ENCODE assay signal across 8 mouse cellular contexts in the genomic region with DNA sequence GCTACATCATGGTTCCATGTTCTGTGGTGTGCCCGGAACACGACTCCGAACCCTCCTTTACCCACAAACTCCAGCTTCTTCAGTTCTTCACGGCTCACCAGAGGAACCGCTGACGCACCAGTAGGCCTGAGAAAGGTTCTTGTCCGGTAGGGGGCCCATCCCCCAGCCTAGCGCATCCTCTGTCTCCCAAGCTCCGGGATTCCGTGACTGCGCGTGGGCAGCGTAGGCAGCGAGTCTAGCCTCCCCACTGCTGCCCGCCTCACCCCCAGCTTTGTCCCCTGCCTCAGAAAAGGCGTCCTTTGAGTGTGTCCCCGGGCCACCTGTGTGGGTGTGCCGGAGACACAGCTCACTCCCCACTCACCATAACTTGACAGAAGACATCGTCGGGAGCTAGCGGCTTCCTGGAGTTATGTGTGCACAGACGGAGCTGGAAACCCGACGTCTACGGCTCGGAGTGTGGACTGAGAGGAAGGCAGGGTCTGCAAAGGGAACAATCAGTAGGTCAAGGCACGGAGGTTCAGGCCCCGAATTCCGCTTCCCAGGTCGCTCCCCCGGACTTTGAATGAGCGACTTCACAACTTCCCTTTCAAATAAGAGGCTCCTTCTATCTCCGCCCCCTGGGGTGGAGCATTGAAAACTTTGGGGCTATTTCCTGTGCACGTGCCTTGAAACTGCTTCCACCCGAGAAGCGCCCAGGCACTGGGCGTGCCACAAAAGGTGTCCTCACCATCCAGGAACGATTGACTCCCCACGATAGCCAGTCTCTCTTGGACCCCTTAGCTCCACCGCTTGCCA. TPM values are rescaled to one million over a fixed set of nuclear protein-coding genes. Genes with fewer than 3 reads are reported as not detected.
DNase-seq lines count a peak whose midpoint lies in the region; ATAC-seq and TF ChIP-seq lines count a peak whose summit lies in the region.

A gene (minus strand): TSS at position 610 of the 795 bp plus-strand sequence.

- H3K9me3 ChIP-seq in intestine, embryonic 15.5 days = no peaks in the 10 kb centered on the region
- no peaks in the 10 kb centered on the region for H3K9me3 ChIP-seq in neural tube, embryonic 15.5 days (replicated peaks)

- no peaks in the 10 kb centered on the region for H3K36me3 ChIP-seq in intestine, embryonic 15.5 days
- H3K36me3 ChIP-seq in neural tube, embryonic 15.5 days = no peaks in the 10 kb centered on the region

- DNase-seq in CD8-positive naive resting alpha-beta T cell, adult 2 months (ENCODE audit: low read depth in 2 of 2, low spot score in 2 of 2) = peak; percentile 57 to 70
- peak; percentile 80 for DNase-seq in T-cell, adult 2 months (ENCODE audit: low spot score)
- no peak for DNase-seq in gonadal fat pad, adult 2 months (ENCODE audit: low read depth)
- no peak for DNase-seq in lung, adult 2 months
- no peak for DNase-seq in frontal cortex, postnatal 25 days (ENCODE audit: low spot score in 2 of 2)
- no peak for DNase-seq in cerebellum, postnatal 4 days (ENCODE audit: low spot score in 2 of 2)

- no peak for TF ChIP-seq CTCF in lung, adult 2 months (IDR thresholded peaks at IDR 0.05; ENCODE audit: insufficient read depth, low read length)

- WGBS in intestine, embryonic 15.5 days = 6% methylated on average over 40 of the region's 40 CpGs
- WGBS in lung, adult 2 months = 8% methylated on average over 40 of the region's 40 CpGs
- WGBS in neural tube, embryonic 15.5 days = 5% methylated on average over 40 of the region's 40 CpGs

- peak within 1 kb of the TSS; percentile 76 for H3K4me2 ChIP-seq in intestine, embryonic 15.5 days (replicated peaks)
- peak within 1 kb of the TSS; percentile 54 for H3K4me2 ChIP-seq in neural tube, embryonic 15.5 days

- H3K4me1 ChIP-seq in intestine, embryonic 15.5 days (replicated peaks) = peaks cover 15% of the 10 kb centered on the region; the same call in 1 of the 2 replicates
- H3K4me1 ChIP-seq in lung, adult 2 months (ENCODE audit: control insufficient read depth, insufficient read depth, low read length) = peaks cover 9% of the 10 kb centered on the region
- peaks cover 18% of the 10 kb centered on the region for H3K4me1 ChIP-seq in neural tube, embryonic 15.5 days

- ATAC-seq in intestine, embryonic 15.5 days = peak; percentile 79
- no peak for ATAC-seq in neural tube, embryonic 15.5 days (ENCODE audit: low FRiP score)

- no peak within 1 kb of the TSS for H3K27ac ChIP-seq in intestine, embryonic 15.5 days
- H3K27ac ChIP-seq in neural tube, embryonic 15.5 days (replicated peaks) = no peak within 1 kb of the TSS

- no peak for TF ChIP-seq POLR2A in lung, adult 2 months (IDR thresholded peaks at IDR 0.05; ENCODE audit: borderline replicate concordance, extremely low read depth, low read depth, low read length)

- peak within 1 kb of the TSS; percentile 44 for H3K4me3 ChIP-seq in intestine, embryonic 15.5 days (replicated peaks)
- peak within 1 kb of the TSS; percentile 61 for H3K4me3 ChIP-seq in lung, adult 2 months (replicated peaks; ENCODE audit: extremely low read depth, low read depth, low read length)
- H3K4me3 ChIP-seq in neural tube, embryonic 15.5 days (replicated peaks) = peak within 1 kb of the TSS; percentile 22

- H3K9ac ChIP-seq in intestine, embryonic 15.5 days = peak within 1 kb of the TSS; percentile 35
- no peak within 1 kb of the TSS for H3K9ac ChIP-seq in neural tube, embryonic 15.5 days (replicated peaks)

- H3K27me3 ChIP-seq in intestine, embryonic 15.5 days (replicated peaks) = peaks cover 3% of the 10 kb centered on the region; the same call in 1 of the 2 replicates
- peaks cover 66% of the 10 kb centered on the region for H3K27me3 ChIP-seq in neural tube, embryonic 15.5 days (replicated peaks)

RNA-seq across cellular contexts. Expression of the gene that starts here (rescaled TPM):
- 9.1 and 10.7 TPM in 2 replicates for polyA plus RNA-seq in gonadal fat pad, adult 2 months (2012; rRNA removed)
- 45.2 and 45.6 TPM in 2 replicates for polyA plus RNA-seq in intestine, embryonic 15.5 days (2015; fragmentation: Nextera tagmentation; extraction: Ambion mirVana)
- 7.5 and 10.0 TPM in 2 replicates for polyA plus RNA-seq in lung, adult 2 months (2012; rRNA removed)
- polyA plus RNA-seq in neural tube, embryonic 15.5 days (2015; fragmentation: Nextera tagmentation; extraction: Ambion mirVana) = 2.8 and 14.2 TPM in 2 replicates

Comparison
In these comparisons a context has a peak if more than half of its experiments do, and no peak if none do; other contexts are left out.
1. DNase-seq: peak in CD8-positive naive resting alpha-beta T cell, adult 2 months (2 of 2) and T-cell, adult 2 months (single experiment); none in gonadal fat pad, adult 2 months (single experiment), lung, adult 2 months (single experiment), frontal cortex, postnatal 25 days (0 of 2) and cerebellum, postnatal 4 days (0 of 2).
2. Peak in every context shown above with its lines, with median percentiles within 50 percentile points of each other: H3K4me3 ChIP-seq.